Mouse (Mus musculus) urinary bladder, postnatal 14 days (tissue): ENCODE measurements around the gene Otud7a.
"Not testable (repeated sequence)": the region's sequence is repeated elsewhere in the genome, so short reads cannot be mapped to it uniquely, and the experiment has no call there.

Experiments used
- DNase-seq: peaks from one replicate; pipeline ENCODE4 v3.0.0; 2021; ENCODE audit warnings: low spot score

The Otud7a gene

GRCm38 (mm10) chr7:63558918-63559317 lies 114.4 kb downstream of the Otud7a start:
- no peak for DNase-seq

GRCm38 (mm10) chr7:63559679-63560078 lies 115.1 kb downstream of the Otud7a start:
- DNase-seq: no peak

GRCm38 (mm10) chr7:63583310-63583709 lies 138.8 kb downstream of the Otud7a start:
- DNase-seq: no peak

GRCm38 (mm10) chr7:63586184-63586870 lies 141.8 kb downstream of the Otud7a start:
- no peak for DNase-seq

- no peak for DNase-seq
These were observed 145.8 kb downstream of the Otud7a start for GRCm38 (mm10) chr7:63590305-63590704.

GRCm38 (mm10) chr7:63591322-63591721 lies 146.8 kb downstream of the Otud7a start:
- no peak for DNase-seq

GRCm38 (mm10) chr7:63592061-63592460 lies 147.5 kb downstream of the Otud7a start:
- no peak for DNase-seq

- DNase-seq: no peak
These were observed 160.3 kb downstream of the Otud7a start for GRCm38 (mm10) chr7:63604827-63605226.

- no peak for DNase-seq
These were observed 172.5 kb downstream of the Otud7a start for GRCm38 (mm10) chr7:63617018-63617417.

- no peak for DNase-seq
These were observed 176.3 kb downstream of the Otud7a start for GRCm38 (mm10) chr7:63620776-63621340.

GRCm38 (mm10) chr7:63637651-63638050 lies 193.1 kb downstream of the Otud7a start:
- no peak for DNase-seq

GRCm38 (mm10) chr7:63644002-63644401 lies 199.5 kb downstream of the Otud7a start:
- DNase-seq: no peak

GRCm38 (mm10) chr7:63647136-63647535 lies 202.6 kb downstream of the Otud7a start:
- no peak for DNase-seq

- no peak for DNase-seq
These were observed 215.7 kb downstream of the Otud7a start for GRCm38 (mm10) chr7:63660261-63660660.

- DNase-seq: no peak
These were observed 218.2 kb downstream of the Otud7a start for GRCm38 (mm10) chr7:63662757-63663156.

GRCm38 (mm10) chr7:63665496-63665895 lies 220.9 kb downstream of the Otud7a start:
- DNase-seq: no peak

- DNase-seq: no peak
These were observed 223.6 kb downstream of the Otud7a start for GRCm38 (mm10) chr7:63667986-63668741.

GRCm38 (mm10) chr7:63668951-63669350 lies 224.4 kb downstream of the Otud7a start:
- DNase-seq: no peak

- not testable (repeated sequence) for DNase-seq
These were observed 226.4 kb downstream of the Otud7a start for GRCm38 (mm10) chr7:63670911-63671310.

- peak; percentile 33 for DNase-seq
These were observed 227.4 kb downstream of the Otud7a start for GRCm38 (mm10) chr7:63671904-63672303.

GRCm38 (mm10) chr7:63676631-63677030 lies 232.1 kb downstream of the Otud7a start:
- DNase-seq: no peak

GRCm38 (mm10) chr7:63677149-63677548 lies 232.6 kb downstream of the Otud7a start:
- DNase-seq: no peak

GRCm38 (mm10) chr7:63687056-63687455 lies 242.5 kb downstream of the Otud7a start:
- DNase-seq: no peak
